Mouse (Mus musculus) stomach, embryonic 14.5 days (tissue): Measurements from ENCODE around the gene Btbd11. TPM values are rescaled to one million over a fixed set of nuclear protein-coding genes. Genes with fewer than 3 reads are reported as not detected.

Experiments
- ATAC-seq: fragments of 200-750 bp; cut with Nextera tagmentation; 2 replicates; pipeline ENCODE4 v1.8.0; 2017; ENCODE audit warnings: low read depth, moderate TSS enrichment; ENCODE audit not compliant: insufficient number of reproducible peaks, insufficient read depth, low FRiP score
- H3K27ac ChIP-seq: fragments of 300-500 bp; sonication (generic); 2 replicates; pipeline ENCODE4 v1.5.1; 2014; ENCODE audit warnings: mild to moderate bottlenecking, low read length, moderate library complexity, mixed read lengths
- H3K27me3 ChIP-seq: fragments of 300-500 bp; sonication (generic); 2 replicates; pipeline ENCODE4 v1.6.1; 2014; ENCODE audit warnings: low read length, control low read depth, mixed read lengths; ENCODE audit not compliant: control insufficient read depth, insufficient read depth
- H3K36me3 ChIP-seq: fragments of 300-500 bp; sonication (generic); 2 replicates; pipeline ENCODE4 v1.6.1; 2014; ENCODE audit warnings: mild to moderate bottlenecking, control low read depth, low read length, moderate library complexity, mixed read lengths; ENCODE audit not compliant: control insufficient read depth, insufficient read depth
- H3K4me1 ChIP-seq: fragments of 300-500 bp; sonication (generic); 2 replicates; pipeline ENCODE4 v1.6.1; 2014; ENCODE audit warnings: low read length, control low read depth, mixed read lengths; ENCODE audit not compliant: control insufficient read depth, insufficient read depth
- H3K4me2 ChIP-seq: fragments of 300-500 bp; sonication (generic); replicated peaks from 2 replicates; pipeline ENCODE4 v1.6.1; 2014; ENCODE audit warnings: low read depth, low read length, control low read depth
- H3K4me3 ChIP-seq: fragments of 300-500 bp; sonication (generic); 2 replicates; pipeline ENCODE4 v1.5.1; 2014; ENCODE audit warnings: low read depth, low read length, control low read depth
- H3K9ac ChIP-seq: fragments of 300-500 bp; sonication (generic); replicated peaks from 2 replicates; pipeline ENCODE4 v1.6.1; 2014; ENCODE audit warnings: low read depth, mild to moderate bottlenecking, control low read depth, low read length, moderate library complexity, mixed read lengths
- H3K9me3 ChIP-seq: fragments of 300-500 bp; sonication (generic); 2 replicates; pipeline ENCODE4 v1.6.1; 2016; ENCODE audit warnings: low read depth, low read length, control low read depth; ENCODE audit not compliant: control insufficient read depth
- WGBS: fragments of 180-500 bp; shearing (Covaris S2); extraction: QIAGEN DNeasy Blood & Tissue Kit; methylation state at CpG from one replicate; pipeline ENCODE4 v1.1.7; 2014; 5-methylcytosine and 5-hydroxymethylcytosine counted together
- polyA plus RNA-seq: library from polyadenylated mRNA; unstranded; fragments of >200 nt; fragmentation: Nextera tagmentation; extraction: Ambion mirVana; gene quantifications from 2 replicates; pipeline ENCODE4 v1.2.1, GENCODE M21; 2014

The Btbd11 gene
- polyA plus RNA-seq, 1 experiment from 2014 or later = 2.4 TPM

DNA sequence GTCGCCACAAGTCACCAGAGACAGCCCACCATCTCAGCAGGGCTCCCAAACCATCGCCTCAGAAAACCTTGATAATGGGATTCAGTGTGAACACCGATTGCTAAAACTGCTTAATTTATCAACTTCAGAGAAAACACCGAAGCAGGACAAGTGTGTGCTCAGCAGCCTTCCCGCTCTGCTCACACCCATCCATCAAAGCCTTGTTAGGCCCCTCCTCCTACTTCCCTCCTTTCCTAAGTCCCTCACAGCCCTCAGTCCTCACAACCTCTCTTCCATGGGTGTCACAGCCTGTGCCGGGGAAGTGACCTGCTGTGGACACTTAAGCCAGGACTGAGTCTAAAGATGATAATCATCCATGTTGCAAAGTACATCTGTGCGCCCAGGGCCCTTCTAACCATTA is 251.0 kb downstream of the Btbd11 start:
- Histone ChIP-seq H3K4me3 (no peak overlapping the region), H3K9me3 (no peaks in the 10 kb centered on the region), H3K27me3 (no peaks in the 10 kb centered on the region), H3K4me2 (no peak overlapping the region), H3K27ac (no peak overlapping the region), H3K36me3 (no peaks in the 10 kb centered on the region), H3K9ac (no peak overlapping the region), H3K4me1 (peaks cover 6% of the 10 kb centered on the region; the same call in 1 of the 2 replicates)
- ATAC-seq = no peak
- 33% methylated on average over 7 of the region's 7 CpGs for WGBS

DNA sequence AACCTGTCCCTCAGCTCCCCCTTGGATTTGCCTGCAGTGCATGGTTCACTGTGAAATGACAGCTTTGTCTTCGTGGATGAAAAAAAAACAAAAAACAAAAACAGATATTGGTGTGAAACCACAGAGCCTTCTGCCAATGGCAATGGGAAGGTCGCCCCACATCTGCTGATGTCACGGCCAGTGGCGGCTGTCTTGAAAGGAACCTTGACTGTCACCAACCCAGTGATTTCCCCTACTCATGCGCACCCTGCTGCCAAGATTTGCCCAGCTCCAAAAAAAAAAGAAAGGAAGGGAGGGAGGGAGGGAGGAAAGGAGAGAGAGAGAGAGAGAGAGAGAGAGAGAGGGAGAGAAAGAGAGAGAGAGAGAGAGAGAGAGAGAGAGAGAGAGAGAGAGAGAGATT is 251.5 kb downstream of the Btbd11 start:
- Histone ChIP-seq H3K27me3 (no peaks in the 10 kb centered on the region), H3K36me3 (no peaks in the 10 kb centered on the region), H3K27ac (no peak overlapping the region), H3K4me1 (peaks cover 6% of the 10 kb centered on the region; the same call in 1 of the 2 replicates), H3K4me3 (no peak overlapping the region), H3K4me2 (no peak overlapping the region), H3K9me3 (no peaks in the 10 kb centered on the region), H3K9ac (no peak overlapping the region)
- 69% methylated on average over 5 of the region's 5 CpGs for WGBS
- no peak for ATAC-seq

DNA sequence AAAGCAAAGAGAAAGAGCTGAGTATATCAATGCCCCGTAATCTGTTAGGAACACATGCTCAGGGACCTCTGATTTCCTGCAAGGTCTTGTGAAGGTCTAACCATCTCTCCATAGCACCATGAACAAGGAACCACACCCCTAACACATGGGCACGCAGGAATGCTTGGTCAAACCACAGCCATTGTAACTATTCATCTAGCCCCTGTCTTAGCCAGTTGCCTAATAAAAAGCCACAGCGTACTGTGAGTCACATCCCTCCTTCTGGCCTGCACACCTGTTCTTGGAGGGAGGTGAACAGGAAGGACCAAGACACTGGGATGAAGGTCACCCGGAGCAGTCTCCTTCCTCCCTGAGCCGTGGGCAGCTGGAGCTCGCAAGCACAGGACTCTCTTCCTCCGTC is 253.0 kb downstream of the Btbd11 start:
- no peaks in the 10 kb centered on the region for H3K27me3 ChIP-seq
- H3K4me3 ChIP-seq = no peak overlapping the region
- WGBS = 85% methylated on average over 7 of the region's 7 CpGs
- ATAC-seq = no peak
- no peak overlapping the region for H3K4me2 ChIP-seq
- no peaks in the 10 kb centered on the region for H3K36me3 ChIP-seq
- H3K9ac ChIP-seq = no peak overlapping the region
- no peak overlapping the region for H3K27ac ChIP-seq
- H3K9me3 ChIP-seq = no peaks in the 10 kb centered on the region
- peaks cover 6% of the 10 kb centered on the region; the same call in 1 of the 2 replicates for H3K4me1 ChIP-seq

- no peak for ATAC-seq
- WGBS = 75% methylated on average over 8 of the region's 8 CpGs
These were observed 253.8 kb downstream of the Btbd11 start for GRCm38 (mm10) chr10:85640408-85640807.

GRCm38 (mm10) chr10:85645346-85645745 is 258.7 kb downstream of the Btbd11 start:
- no peak overlapping the region for H3K9ac ChIP-seq
- ATAC-seq = no peak
- H3K4me2 ChIP-seq = no peak overlapping the region
- H3K36me3 ChIP-seq = no peaks in the 10 kb centered on the region
- no peaks in the 10 kb centered on the region for H3K4me1 ChIP-seq
- H3K4me3 ChIP-seq = no peak overlapping the region
- no peaks in the 10 kb centered on the region for H3K27me3 ChIP-seq
- WGBS = 84% methylated on average over 6 of the region's 6 CpGs
- H3K9me3 ChIP-seq = no peaks in the 10 kb centered on the region
- H3K27ac ChIP-seq = no peak overlapping the region

More at GRCm38 (mm10) chr10:85640408-85640807, 253.8 kb downstream of the Btbd11 start:
- Histone ChIP-seq H3K36me3 (no peaks in the 10 kb centered on the region), H3K4me3 (no peak overlapping the region), H3K27me3 (no peaks in the 10 kb centered on the region), H3K9me3 (no peaks in the 10 kb centered on the region), H3K4me1 (peaks cover 6% of the 10 kb centered on the region; the same call in 1 of the 2 replicates), H3K27ac (no peak overlapping the region), H3K9ac (no peak overlapping the region), H3K4me2 (no peak overlapping the region)

DNA sequence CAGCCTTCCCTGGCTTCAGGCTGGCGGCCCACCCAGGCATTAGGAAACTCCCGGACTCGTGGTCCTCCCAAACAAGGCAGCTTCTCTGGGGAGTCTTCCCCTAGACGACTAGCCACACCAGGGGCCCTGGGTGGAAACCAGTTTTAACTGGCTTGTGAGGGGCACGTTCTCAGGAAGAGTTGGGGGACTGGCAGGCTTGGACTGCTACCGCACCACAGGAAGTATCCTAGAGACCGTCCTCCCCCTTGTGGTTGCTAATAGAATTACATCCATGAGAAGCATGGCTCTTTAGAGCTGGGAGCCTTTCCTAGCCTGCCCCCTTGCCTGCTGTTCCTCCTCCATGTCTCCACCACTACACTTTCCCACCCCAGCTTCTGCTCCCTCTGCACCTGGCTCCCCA is 265.1 kb downstream of the Btbd11 start:
- 33% methylated on average over 7 of the region's 7 CpGs for WGBS
- peak; percentile 56; the same call in 1 of the 2 replicates for ATAC-seq
- no peaks in the 10 kb centered on the region for H3K9me3 ChIP-seq

GRCm38 (mm10) chr10:85655881-85656280 is 269.3 kb downstream of the Btbd11 start:
- Histone ChIP-seq H3K4me1 (peaks cover 6% of the 10 kb centered on the region; the same call in 1 of the 2 replicates), H3K9me3 (no peaks in the 10 kb centered on the region), H3K9ac (no peak overlapping the region), H3K27ac (no peak overlapping the region), H3K36me3 (no peaks in the 10 kb centered on the region), H3K4me3 (no peak overlapping the region), H3K4me2 (no peak overlapping the region), H3K27me3 (no peaks in the 10 kb centered on the region)
- WGBS = 35% methylated on average over 4 of the region's 4 CpGs
- ATAC-seq = peak; percentile 50; the same call in 1 of the 2 replicates

More for the DNA sequence above, 265.1 kb downstream of the Btbd11 start:
- H3K4me1 ChIP-seq = peaks cover 6% of the 10 kb centered on the region; the same call in 1 of the 2 replicates
- no peak overlapping the region for H3K9ac ChIP-seq
- H3K4me3 ChIP-seq = no peak overlapping the region
- H3K27me3 ChIP-seq = no peaks in the 10 kb centered on the region
- no peaks in the 10 kb centered on the region for H3K36me3 ChIP-seq
- no peak overlapping the region for H3K27ac ChIP-seq
- no peak overlapping the region for H3K4me2 ChIP-seq

DNA sequence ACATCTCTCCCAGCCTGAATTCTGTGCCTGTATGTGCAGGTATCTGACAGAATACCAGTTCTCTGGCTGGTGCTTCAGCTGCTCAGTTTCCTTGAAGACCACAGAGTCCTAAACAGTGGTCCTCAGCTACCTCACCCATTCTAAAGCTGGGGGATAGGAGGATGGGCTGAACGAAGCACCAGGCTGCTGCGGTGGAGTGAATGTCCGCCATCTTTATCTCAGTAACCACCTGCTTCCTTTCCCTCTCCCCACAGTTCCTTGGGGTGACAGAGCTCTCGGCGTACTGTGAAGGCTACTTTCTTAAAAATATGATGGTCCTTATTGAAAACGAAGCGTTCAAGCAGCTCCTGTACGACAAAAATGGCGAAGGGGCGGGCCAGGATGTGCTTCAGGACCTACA is 271.3 kb downstream of the Btbd11 start:
- no peak overlapping the region for H3K4me3 ChIP-seq
- no peak overlapping the region for H3K4me2 ChIP-seq
- H3K9ac ChIP-seq = no peak overlapping the region
- H3K4me1 ChIP-seq = peaks cover 6% of the 10 kb centered on the region; the same call in 1 of the 2 replicates
- H3K36me3 ChIP-seq = no peaks in the 10 kb centered on the region
- H3K9me3 ChIP-seq = no peaks in the 10 kb centered on the region
- ATAC-seq = no peak
- no peak overlapping the region for H3K27ac ChIP-seq
- 91% methylated on average over 10 of the region's 10 CpGs for WGBS
- H3K27me3 ChIP-seq = no peaks in the 10 kb centered on the region

DNA sequence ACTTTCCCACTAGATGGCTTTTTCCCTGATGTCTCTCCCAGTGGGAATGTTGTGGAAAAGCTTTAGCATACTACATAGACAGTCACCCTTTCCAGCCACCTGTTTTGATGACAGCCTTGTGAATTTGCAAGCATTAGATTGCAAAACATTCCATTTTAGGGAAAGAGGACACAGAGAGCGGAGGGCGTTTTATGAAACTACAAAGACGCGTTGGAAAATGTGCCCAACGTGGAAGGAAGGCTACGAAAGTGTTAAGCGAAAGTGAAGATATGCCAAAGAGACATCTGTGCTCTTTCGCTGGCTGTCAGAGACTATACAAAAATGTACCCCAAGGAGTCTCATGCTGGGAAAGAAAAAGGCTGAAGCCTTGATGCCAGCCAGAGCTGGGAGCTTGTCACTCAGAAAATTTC is 286.9 kb downstream of the Btbd11 start:
- no peak overlapping the region for H3K9ac ChIP-seq
- 84% methylated on average over 8 of the region's 8 CpGs for WGBS
- no peaks in the 10 kb centered on the region for H3K27me3 ChIP-seq
- no peak overlapping the region for H3K27ac ChIP-seq
- H3K4me2 ChIP-seq = no peak overlapping the region
- H3K4me1 ChIP-seq = no peaks in the 10 kb centered on the region
- no peak overlapping the region for H3K4me3 ChIP-seq
- H3K9me3 ChIP-seq = 0 out of 2 replicates have a peak, but pooled peaks cover 4% of the 10 kb centered on the region
- H3K36me3 ChIP-seq = no peaks in the 10 kb centered on the region
- ATAC-seq = no peak
